Mouse (Mus musculus) limb, embryonic 12.5 days (tissue): Measurements from ENCODE around the gene Tspan12. TPM values are rescaled to one million over a fixed set of nuclear protein-coding genes. Genes with fewer than 3 reads are reported as not detected.
A peak's percentile ranks its signal among the peaks of the same experiment; 100 is the strongest.

Source experiments
- ATAC-seq: fragments of 200-750 bp; cut with Nextera tagmentation; 2 replicates; pipeline ENCODE4 v1.8.0; 2017; ENCODE audit warnings: low read depth, moderate TSS enrichment; ENCODE audit not compliant: insufficient number of reproducible peaks, insufficient read depth, low FRiP score, low TSS enrichment
- H3K27ac ChIP-seq: fragments of 300-500 bp; sonication (generic); 2 replicates; pipeline ENCODE4 v1.5.1; 2016; ENCODE audit warnings: mild to moderate bottlenecking, moderate library complexity
- H3K27me3 ChIP-seq: fragments of 300-500 bp; sonication (generic); 2 replicates; pipeline ENCODE4 v1.6.1; 2016; ENCODE audit warnings: mild to moderate bottlenecking, moderate library complexity
- H3K36me3 ChIP-seq: fragments of 300-500 bp; sonication (generic); 2 replicates; pipeline ENCODE4 v1.6.1; 2016; ENCODE audit warnings: mild to moderate bottlenecking, moderate library complexity
- H3K4me1 ChIP-seq: fragments of 300-500 bp; sonication (generic); replicated peaks from 2 replicates; pipeline ENCODE4 v1.6.1; 2016
- H3K4me2 ChIP-seq: fragments of 300-500 bp; sonication (generic); 2 replicates; pipeline ENCODE4 v1.6.1; 2016; ENCODE audit warnings: mild to moderate bottlenecking, moderate library complexity
- H3K4me3 ChIP-seq: fragments of 300-500 bp; sonication (generic); replicated peaks from 2 replicates; pipeline ENCODE4 v1.5.1; 2016; ENCODE audit warnings: mild to moderate bottlenecking
- H3K9ac ChIP-seq: fragments of 300-500 bp; sonication (generic); replicated peaks from 2 replicates; pipeline ENCODE4 v1.6.1; 2016; ENCODE audit warnings: mild to moderate bottlenecking, moderate library complexity
- H3K9me3 ChIP-seq: fragments of 300-500 bp; sonication (generic); 2 replicates; pipeline ENCODE4 v1.6.1; 2016; ENCODE audit warnings: mild to moderate bottlenecking, moderate library complexity
- WGBS: fragments of 180-500 bp; shearing (Covaris S2); methylation state at CpG from one replicate; pipeline ENCODE4 v1.1.7; 2016; 5-methylcytosine and 5-hydroxymethylcytosine counted together
- polyA plus RNA-seq: library from polyadenylated mRNA; unstranded; fragments of >200 nt; fragmentation: Nextera tagmentation; extraction: Ambion mirVana; gene quantifications from 2 replicates; pipeline ENCODE4 v1.2.1, GENCODE M21; 2016

Gene Tspan12
- polyA plus RNA-seq, 1 experiment from 2014 or later: 40.6 TPM

DNA sequence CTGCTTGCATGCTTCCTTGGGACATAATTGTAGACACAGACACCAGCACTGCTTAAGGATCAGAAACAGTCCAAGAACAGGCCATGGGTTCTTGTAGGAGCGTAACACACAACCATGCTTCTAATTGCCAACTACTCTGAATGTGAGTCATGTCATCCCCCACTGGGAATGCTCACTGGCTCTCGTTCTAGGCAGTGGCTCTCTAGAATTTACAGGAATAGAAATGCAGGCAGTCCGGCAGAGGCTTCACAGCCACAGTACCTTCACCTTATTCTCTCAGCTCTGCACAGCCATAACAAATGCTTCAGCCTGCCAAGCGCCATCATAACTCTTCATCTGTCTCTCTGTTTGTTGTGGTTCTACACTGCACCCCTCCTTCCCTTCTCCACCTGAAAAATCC lies 23.9 kb downstream of the Tspan12 start:
- Histone ChIP-seq H3K9me3 (no peaks in the 10 kb centered on the region), H3K4me1 (peaks cover 1% of the 10 kb centered on the region; the same call in 1 of the 2 replicates), H3K9ac (no peak overlapping the region), H3K27ac (no peak overlapping the region), H3K4me3 (no peak overlapping the region), H3K4me2 (no peak overlapping the region), H3K36me3 (peaks cover 7% of the 10 kb centered on the region; the same call in 1 of the 2 replicates), H3K27me3 (no peaks in the 10 kb centered on the region)
- ATAC-seq: no peak
- 83% methylated on average over 4 of the region's 4 CpGs for WGBS

DNA sequence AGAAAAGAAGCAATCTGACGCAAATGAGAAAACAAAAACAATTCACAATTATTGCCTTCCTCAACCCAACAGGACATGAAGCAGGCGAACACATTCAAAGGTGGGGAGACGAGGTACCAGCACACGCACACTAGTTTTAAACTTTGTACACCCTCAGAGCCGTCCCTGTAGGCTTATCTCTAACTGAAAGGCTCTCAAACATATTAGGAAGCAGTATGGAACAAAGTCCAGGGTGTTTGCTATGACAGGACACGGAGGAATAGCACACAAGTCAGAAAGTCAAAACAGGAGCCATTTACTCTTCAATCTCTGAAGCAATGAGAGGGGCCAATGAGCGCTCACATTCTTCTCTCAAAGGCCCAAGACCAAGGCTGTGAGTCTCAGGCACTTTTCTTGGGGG lies 24.3 kb downstream of the Tspan12 start:
- no peak for ATAC-seq
- H3K27me3 ChIP-seq: no peaks in the 10 kb centered on the region
- no peak overlapping the region for H3K9ac ChIP-seq
- no peaks in the 10 kb centered on the region for H3K9me3 ChIP-seq
- H3K36me3 ChIP-seq: peaks cover 4% of the 10 kb centered on the region; the same call in 1 of the 2 replicates
- H3K4me1 ChIP-seq: peaks cover 5% of the 10 kb centered on the region; the same call in 1 of the 2 replicates
- H3K27ac ChIP-seq: no peak overlapping the region
- H3K4me2 ChIP-seq: no peak overlapping the region
- H3K4me3 ChIP-seq: no peak overlapping the region
- 87% methylated on average over 7 of the region's 7 CpGs for WGBS

DNA sequence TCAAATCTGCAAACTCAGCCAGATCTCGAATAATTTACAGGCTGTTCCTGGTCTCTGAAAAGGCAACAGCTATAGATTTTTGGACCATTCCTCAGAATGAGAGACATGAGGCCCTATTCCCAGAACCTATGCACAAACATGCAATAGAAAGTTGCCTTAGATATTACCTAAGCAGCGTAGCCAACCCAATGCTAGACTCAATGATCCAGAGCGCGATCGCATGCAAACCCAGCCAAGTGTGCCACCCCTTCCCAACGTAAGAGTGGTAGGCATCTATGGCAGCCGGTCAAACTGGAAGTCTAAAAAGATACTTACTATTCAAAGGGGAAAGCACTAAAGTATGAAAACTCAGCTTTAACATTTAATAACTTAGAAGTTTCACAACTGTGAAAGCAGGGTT lies 28.6 kb downstream of the Tspan12 start:
- Histone ChIP-seq H3K4me2 (peak overlapping the region; percentile 1; the same call in 1 of the 2 replicates), H3K9me3 (no peaks in the 10 kb centered on the region), H3K4me1 (peaks cover 10% of the 10 kb centered on the region), H3K4me3 (no peak overlapping the region), H3K9ac (no peak overlapping the region), H3K27me3 (no peaks in the 10 kb centered on the region), H3K36me3 (peaks cover 4% of the 10 kb centered on the region; the same call in 1 of the 2 replicates), H3K27ac (no peak overlapping the region)
- 85% methylated on average over 7 of the region's 7 CpGs for WGBS
- no peak for ATAC-seq

DNA sequence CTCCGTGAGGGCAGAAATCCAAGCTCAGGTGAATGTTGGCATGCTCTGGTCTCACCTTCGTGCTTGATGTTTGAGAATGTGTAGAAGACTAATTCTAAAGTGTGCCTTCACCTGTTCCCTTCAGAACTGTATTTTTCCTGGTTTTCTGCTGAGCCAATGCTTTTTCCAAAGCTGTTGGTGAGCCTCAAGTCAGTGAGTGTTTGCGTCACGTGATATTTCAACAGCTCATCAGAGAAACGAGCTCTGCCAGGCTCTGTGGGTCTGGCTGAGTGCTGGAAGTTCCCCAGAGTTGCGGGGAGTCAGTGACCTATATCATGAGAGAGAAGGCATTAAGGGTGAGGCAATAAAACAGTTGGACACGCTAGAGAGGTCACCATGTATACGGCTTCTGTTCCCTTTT lies 29.0 kb downstream of the Tspan12 start:
- H3K4me1 ChIP-seq: peaks cover 10% of the 10 kb centered on the region
- H3K27ac ChIP-seq: 0 out of 2 replicates have a peak overlapping the region, but pooled peaks have one; percentile 23
- H3K36me3 ChIP-seq: peaks cover 4% of the 10 kb centered on the region; the same call in 1 of the 2 replicates
- H3K4me2 ChIP-seq: peak overlapping the region; percentile 1; the same call in 1 of the 2 replicates
- no peak overlapping the region for H3K9ac ChIP-seq
- no peaks in the 10 kb centered on the region for H3K27me3 ChIP-seq
- no peak overlapping the region for H3K4me3 ChIP-seq
- 41% methylated on average over 8 of the region's 8 CpGs for WGBS
- ATAC-seq: peak; percentile 68
- H3K9me3 ChIP-seq: no peaks in the 10 kb centered on the region

DNA sequence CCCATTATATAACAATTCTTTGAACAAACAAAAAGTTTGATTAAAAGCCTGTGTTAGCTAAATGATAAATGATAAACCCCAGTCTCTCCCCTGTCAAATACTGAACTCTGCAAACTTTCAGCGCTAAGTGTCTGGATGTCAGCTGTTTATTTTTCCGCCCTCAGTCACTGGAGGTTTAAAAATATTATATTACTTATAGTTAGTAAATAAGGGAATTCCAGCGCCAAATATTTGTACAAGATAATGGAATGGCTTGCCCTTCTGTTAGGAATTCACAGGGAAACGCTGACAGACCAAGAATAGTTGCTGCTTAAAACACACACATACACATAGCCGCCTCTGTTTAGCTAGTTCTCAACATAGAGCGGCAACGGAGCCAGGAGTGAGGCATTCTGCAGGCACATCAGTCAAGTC lies 29.6 kb downstream of the Tspan12 start:
- no peak for ATAC-seq
- Histone ChIP-seq H3K4me1 (peaks cover 10% of the 10 kb centered on the region), H3K4me3 (no peak overlapping the region), H3K36me3 (peaks cover 4% of the 10 kb centered on the region; the same call in 1 of the 2 replicates), H3K27ac (peak overlapping the region; percentile 23; the same call in 1 of the 2 replicates), H3K4me2 (peak overlapping the region; percentile 1; the same call in 1 of the 2 replicates), H3K27me3 (no peaks in the 10 kb centered on the region), H3K9me3 (no peaks in the 10 kb centered on the region), H3K9ac (no peak overlapping the region)
- 80% methylated on average over 7 of the region's 7 CpGs for WGBS

DNA sequence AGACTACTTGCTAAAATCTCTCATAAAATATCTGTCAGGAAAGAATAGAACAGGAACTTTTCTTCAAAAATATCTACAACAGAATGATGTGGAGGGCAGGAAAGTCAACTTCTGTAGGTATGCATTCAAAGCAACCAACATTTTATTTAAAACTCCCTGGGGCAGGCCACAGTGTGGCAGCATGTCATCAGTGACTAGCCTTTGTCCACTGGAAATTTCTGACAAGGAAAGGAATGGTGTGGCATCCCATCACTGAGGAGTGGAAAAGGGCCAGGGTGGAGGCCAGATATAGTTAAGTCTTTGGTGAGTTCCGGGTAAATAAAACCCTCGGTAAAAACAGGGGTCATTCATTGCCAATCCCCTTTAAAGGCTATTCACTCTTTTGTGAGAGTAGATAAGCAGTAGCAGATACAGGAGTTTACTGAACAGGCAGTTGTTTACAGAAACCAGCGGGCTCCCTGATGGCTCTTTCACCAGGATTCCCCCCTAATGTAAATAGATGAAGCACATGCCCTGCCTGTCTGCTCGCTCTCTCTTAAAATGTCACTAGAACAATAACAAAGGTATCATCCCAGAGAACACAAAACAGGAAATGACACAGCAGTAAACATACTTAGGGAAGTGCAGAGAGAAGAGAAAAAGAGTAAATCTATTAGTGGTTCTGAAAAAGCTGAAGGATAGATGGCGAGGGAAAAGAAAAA lies 34.1 kb downstream of the Tspan12 start:
- H3K36me3 ChIP-seq: peaks cover 21% of the 10 kb centered on the region
- H3K27me3 ChIP-seq: no peaks in the 10 kb centered on the region
- no peak for ATAC-seq
- H3K9me3 ChIP-seq: 0 out of 2 replicates have a peak, but pooled peaks cover 3% of the 10 kb centered on the region
- no peak overlapping the region for H3K4me2 ChIP-seq
- no peak overlapping the region for H3K27ac ChIP-seq
- WGBS: 31% methylated on average over 5 of the region's 5 CpGs
- H3K4me1 ChIP-seq: peaks cover 7% of the 10 kb centered on the region
- H3K9ac ChIP-seq: no peak overlapping the region
- no peak overlapping the region for H3K4me3 ChIP-seq

DNA sequence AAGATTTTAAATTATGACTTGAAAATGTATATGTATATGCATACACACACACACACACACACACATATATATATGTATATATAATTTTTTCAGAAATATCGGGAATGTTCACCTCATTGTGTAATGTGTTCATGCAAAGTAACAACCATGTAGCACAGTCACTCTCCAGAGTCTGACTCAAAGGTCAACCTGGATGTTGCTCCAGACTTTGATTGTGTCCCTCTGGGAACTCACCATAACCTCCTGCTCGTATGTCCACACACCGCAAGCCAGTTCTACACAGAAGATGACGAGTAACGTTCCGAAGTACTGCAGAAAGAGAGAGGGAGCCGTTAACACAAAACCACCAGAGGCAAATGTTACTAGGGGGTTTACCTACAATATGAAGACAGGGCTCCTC lies 46.3 kb downstream of the Tspan12 start:
- ATAC-seq: no peak
- no peak overlapping the region for H3K9ac ChIP-seq
- no peak overlapping the region for H3K4me3 ChIP-seq
- H3K36me3 ChIP-seq: peaks cover under 1% of the 10 kb centered on the region; the same call in 1 of the 2 replicates
- no peaks in the 10 kb centered on the region for H3K9me3 ChIP-seq
- peaks cover 13% of the 10 kb centered on the region for H3K4me1 ChIP-seq
- WGBS: 88% methylated on average over 7 of the region's 7 CpGs
- H3K4me2 ChIP-seq: no peak overlapping the region
- no peak overlapping the region for H3K27ac ChIP-seq
- H3K27me3 ChIP-seq: no peaks in the 10 kb centered on the region

DNA sequence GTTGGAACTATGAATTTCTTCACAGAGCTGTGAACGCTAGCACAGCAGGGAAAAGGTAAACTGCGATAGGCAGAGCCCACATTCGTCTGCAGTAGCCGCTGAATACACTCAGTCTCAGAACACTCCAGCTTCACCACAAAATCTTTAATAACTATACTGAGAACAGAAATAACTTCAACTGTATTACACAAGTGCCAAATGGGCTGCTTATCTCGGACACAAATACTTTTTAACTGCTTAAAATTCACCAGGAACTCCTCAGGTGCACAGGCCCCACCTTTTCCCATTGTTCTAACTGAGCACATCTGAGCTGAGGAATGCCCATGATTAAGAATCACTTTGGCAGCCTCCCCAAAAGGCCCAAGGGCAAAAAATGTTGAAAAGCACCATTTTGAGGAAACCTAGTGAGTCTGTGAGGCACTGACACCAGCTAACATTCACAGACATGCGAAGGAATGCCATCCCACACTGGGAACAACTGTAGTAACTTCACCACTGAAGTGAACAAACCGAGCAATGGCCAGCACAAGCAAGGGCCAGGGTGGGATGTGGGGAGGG lies 47.2 kb downstream of the Tspan12 start:
- Histone ChIP-seq H3K4me1 (peaks cover 13% of the 10 kb centered on the region), H3K9me3 (no peaks in the 10 kb centered on the region), H3K9ac (no peak overlapping the region), H3K27ac (peak overlapping the region; percentile 79; the same call in 1 of the 2 replicates), H3K27me3 (no peaks in the 10 kb centered on the region), H3K36me3 (peaks cover 5% of the 10 kb centered on the region; the same call in 1 of the 2 replicates), H3K4me3 (no peak overlapping the region), H3K4me2 (no peak overlapping the region)
- ATAC-seq: no peak
- whole genome bisulfite sequencing: 77% methylated on average over 7 of the region's 7 CpGs

DNA sequence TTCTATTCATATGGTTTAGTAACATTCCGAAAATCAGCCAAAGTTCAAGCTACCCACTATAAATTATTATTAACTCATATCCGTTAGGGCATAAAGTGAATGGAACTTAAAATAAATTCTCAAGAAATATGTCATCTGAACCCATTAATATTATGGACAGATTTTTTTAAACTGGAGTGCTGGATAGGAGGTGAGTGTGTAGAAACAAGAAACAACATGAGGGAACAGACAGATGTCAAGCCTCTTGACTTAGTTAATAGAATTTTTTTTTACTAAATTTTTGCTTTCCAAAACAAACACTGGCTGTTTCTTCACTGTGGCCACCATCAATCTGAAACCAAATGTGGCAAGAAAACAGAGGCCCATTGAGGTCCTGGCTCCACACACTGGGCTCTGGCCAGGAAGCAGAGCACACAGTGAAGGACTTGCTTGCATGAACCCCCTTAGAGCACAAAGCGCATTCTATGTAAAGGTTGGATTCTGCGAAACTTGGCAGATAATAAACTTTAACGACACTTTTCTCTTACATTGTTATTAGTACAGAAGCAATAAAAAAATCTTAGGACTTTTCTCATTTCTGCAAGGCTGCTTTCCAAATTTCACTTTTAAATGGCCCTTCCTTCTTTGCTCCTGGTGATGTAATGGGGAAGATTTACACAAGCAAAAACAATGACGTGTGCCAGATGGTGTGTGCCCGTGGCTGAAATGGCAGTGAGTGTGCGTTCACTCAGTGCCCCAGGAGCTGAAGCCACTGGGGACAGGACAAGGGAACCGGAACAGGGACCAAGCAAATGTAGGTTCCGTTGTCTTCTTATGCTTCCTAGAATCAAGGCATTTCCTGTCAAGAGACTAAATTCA lies 48.6 kb downstream of the Tspan12 start:
- H3K36me3 ChIP-seq: peaks cover 18% of the 10 kb centered on the region
- WGBS: 55% methylated on average over 10 of the region's 10 CpGs
- no peak overlapping the region for H3K4me2 ChIP-seq
- peaks cover 13% of the 10 kb centered on the region for H3K4me1 ChIP-seq
- H3K27ac ChIP-seq: peak overlapping the region; percentile 79
- no peak overlapping the region for H3K9ac ChIP-seq
- no peaks in the 10 kb centered on the region for H3K27me3 ChIP-seq
- ATAC-seq: peak; percentile 91
- no peaks in the 10 kb centered on the region for H3K9me3 ChIP-seq
- no peak overlapping the region for H3K4me3 ChIP-seq

DNA sequence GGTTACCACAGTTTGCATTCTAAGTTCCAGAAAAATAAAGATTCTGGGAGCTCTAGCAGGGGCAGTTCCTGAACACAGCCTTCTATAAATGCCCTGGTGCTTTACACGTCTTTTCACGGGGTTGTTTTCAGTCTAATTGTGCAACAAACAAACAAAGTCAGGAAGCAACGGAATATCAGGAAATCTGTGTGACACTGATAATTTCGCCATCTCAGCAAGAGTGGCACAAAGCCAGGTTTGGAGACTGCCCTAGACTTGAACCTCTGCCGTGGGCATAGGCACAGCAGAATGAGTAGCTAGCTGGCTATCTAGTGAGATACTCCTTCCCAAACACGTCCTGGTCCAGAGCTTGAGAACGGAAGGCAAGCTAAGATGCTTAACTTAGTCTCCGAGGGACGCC lies 53.7 kb downstream of the Tspan12 start:
- H3K27me3 ChIP-seq: no peaks in the 10 kb centered on the region
- 93% methylated on average over 9 of the region's 9 CpGs for WGBS
- H3K4me1 ChIP-seq: no peaks in the 10 kb centered on the region
- peaks cover 36% of the 10 kb centered on the region for H3K36me3 ChIP-seq
- no peak overlapping the region for H3K4me3 ChIP-seq
- no peak overlapping the region for H3K9ac ChIP-seq
- H3K9me3 ChIP-seq: no peaks in the 10 kb centered on the region
- no peak for ATAC-seq
- H3K4me2 ChIP-seq: no peak overlapping the region
- no peak overlapping the region for H3K27ac ChIP-seq

DNA sequence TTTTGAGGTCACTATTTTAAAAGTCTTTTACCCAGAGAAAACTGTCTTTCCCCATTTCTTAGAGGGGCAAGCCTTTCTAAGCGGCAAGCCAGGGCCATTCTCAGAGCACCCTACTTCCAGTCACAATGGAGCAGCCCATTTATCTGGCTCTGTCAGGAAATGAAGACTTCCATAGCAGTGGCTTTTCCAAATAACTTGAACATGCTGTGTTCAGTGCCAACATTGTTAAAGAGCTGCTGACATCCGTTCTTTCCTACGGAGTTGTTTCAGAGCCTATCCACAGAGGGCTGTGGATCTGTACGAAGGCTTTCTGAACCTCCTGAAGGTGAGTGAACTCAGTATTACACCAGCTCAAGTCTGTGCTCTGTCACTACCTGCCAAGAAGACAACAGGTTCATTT lies 55.2 kb downstream of the Tspan12 start:
- 90% methylated on average over 4 of the region's 4 CpGs for WGBS
- H3K4me2 ChIP-seq: no peak overlapping the region

More for the DNA sequence above, 55.2 kb downstream of the Tspan12 start:
- H3K4me1 ChIP-seq: no peaks in the 10 kb centered on the region
- no peak for ATAC-seq
- no peak overlapping the region for H3K4me3 ChIP-seq
- H3K9ac ChIP-seq: no peak overlapping the region
- H3K36me3 ChIP-seq: peaks cover 44% of the 10 kb centered on the region
- no peaks in the 10 kb centered on the region for H3K27me3 ChIP-seq
- H3K27ac ChIP-seq: no peak overlapping the region
- no peaks in the 10 kb centered on the region for H3K9me3 ChIP-seq
